Mouse (Mus musculus) neural tube, embryonic 10.5 days (tissue): ENCODE results near the gene Nt5c1a.
A peak's percentile ranks its signal among the peaks of the same experiment; 100 is the strongest.

ENCODE experiments used
- DNase-seq: peaks from one replicate; pipeline ENCODE4 v3.0.0-alpha.2; 2017; ENCODE audit warnings: low spot score; ENCODE audit errors: extremely low spot score

The Nt5c1a gene

DNA sequence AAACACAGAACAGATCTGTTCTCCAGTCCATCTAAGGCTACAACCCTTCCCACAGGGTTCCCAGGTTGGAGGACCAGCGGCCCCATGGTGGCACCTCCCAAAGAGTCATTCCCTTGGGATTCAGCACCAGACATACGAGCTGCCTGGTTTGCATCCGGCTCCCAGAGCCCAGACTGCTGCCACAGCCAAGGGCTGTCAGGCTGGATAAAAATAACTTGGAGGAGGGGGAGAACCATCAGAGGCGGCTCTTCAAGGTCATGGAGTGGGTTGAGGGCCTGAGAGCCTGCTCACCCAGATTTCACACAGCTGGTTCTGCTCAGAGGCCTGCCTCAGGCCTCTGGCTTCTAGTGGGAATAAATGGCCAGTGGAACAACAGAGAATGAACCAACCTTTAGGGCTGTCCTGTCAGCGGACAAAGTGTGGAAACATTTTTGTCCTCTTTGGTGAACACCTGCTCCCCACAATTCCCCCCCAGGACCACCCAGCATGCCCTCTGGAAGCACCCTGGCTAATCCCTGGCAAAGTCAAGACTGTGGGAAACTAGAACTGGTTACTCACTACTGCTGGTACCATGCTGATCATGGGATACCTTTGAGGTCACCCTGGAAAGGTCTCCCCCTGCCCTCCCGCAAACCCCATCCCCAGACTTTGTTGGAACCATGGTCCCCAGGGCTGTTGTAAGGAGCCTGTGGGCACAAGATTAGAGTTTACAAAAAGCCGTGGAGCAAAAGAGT is 46.0 kb downstream of the Nt5c1a start:
- no peak for DNase-seq

DNA sequence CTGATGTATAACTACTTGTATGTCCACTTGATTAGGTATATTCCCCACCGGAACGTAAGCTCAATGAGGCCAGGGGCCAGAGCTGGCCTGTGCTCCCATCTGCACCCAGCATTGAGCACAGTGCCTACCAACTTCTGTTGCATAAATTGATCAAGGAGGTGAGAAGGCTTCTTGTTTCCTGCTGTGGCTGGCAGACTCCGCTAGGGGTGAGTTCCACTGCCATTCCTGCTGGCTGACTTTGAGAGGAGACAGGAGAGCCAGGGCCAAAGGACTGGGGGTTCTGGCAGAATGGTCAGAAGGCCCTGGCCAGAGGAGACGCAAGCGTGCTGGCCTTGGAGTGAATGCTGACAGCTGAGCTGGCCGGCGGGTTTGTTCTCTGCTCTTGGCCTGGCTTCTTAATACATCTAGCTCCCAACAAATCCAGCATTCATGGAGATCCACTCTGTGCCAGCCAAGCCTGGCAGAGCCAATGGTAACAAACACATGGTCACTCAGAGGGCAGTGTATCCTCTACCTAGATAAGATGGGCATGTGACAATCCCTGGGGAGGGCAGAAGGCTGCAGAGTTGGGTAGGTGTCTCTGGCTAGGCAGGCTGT is 47.8 kb downstream of the Nt5c1a start:
- no peak for DNase-seq

DNA sequence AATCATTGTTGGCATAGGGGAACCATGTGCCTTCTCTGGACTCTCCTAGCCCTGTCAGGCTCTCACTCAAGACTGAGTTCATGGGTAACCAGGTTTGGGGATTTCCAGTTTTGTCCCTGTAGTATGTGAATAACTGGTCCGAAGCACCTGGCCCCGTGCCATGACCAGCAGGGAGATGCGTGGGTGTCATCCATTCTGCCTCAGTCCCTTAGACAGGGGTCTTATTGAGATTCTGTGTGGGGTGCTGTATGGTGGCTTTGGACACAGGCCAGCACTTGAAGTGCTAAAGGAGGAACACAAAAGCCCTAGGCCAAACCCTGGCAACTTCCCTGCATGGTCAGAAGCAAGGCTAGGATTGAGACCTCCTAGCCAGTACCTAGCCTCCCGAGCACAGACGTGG is 50.9 kb downstream of the Nt5c1a start:
- no peak for DNase-seq

DNA sequence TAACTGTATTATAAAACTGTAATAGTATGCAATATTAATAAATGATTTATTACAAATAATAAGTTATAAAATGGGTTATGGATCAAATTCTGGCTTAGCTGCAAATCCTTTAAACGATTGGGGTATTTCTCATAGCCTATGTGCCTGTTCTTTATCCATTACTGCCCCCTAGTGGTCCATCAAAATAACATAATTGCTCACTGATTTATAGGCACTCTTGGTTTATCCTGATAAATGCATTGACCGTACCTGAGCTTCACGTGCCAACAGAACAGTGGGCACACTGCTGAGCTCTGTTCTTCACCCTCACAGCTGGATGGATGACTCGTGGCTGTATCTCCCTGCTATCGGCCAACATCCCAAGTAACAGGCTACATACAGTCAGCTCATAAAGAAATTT is 53.3 kb downstream of the Nt5c1a start:
- DNase-seq: no peak

DNA sequence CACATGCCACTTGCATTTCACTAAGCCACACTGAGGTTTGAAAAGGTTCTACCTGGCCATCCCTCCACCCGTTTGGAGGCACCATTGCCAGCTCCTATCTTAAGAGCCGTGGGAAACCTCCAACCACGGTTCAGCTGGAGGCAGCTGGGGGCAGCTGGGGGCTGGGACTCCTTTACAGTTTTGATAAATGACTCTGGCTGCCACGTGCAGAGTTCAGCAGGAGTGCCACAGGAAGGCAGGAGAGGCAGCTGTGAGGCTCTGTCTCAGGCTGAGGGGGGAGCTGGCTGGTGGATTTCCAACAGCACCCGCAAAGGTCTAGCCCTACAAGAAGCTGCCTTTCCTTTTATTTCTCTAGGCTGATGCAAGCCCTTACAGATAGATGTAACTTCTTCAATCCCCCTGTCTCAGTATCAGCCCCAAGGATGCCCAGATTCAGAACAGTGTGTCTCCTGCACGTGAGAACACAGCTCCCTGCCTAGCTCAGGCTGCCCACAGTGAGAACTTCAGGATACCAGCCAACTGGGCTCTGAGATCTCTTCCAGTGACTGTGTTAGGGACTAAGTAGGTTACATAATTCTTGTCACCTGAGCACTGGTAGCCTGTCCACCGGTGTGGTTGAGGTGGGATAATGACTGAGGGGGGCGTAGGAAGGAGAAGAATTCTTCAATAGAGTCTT is 58.9 kb downstream of the Nt5c1a start:
- peak; percentile 71 for DNase-seq

DNA sequence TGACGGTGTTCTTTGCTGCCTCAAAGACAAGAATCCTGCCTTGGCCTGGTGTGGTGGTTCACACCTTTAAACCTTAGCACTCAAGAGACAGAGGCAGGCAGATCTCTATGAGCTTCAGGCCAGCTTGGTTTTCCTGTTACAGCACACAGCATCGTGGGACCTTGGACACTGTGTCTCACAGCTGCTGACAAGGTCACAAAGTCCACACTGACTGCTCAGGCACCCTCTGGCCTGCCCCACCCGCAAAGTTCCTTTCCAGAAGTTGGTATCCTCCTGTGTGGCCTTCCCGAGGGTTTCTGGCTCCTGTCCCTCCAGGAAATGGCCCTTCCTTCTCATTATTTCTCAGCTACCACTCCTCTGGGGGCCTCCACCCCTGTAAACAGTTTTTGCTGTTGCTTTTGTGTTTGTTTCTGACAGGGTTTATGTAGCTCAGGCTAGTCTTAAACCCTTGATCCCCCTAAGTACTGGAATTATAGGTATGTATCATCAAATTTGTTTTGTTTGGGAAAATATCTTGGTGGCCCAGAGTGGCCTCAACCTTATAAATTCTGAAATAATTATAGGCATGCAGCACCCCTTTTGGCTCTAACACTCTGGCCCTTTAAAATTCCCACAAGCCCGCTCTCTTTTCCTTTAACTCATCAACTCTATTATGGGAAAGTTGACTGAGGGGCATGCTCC is 60.6 kb downstream of the Nt5c1a start, which contains the start of gene Pabpc4:
Gene Pabpc4, plus strand, starts transcription at position 631 of the 681 bp plus-strand sequence.
- no peak for DNase-seq
